In the genomic region with DNA sequence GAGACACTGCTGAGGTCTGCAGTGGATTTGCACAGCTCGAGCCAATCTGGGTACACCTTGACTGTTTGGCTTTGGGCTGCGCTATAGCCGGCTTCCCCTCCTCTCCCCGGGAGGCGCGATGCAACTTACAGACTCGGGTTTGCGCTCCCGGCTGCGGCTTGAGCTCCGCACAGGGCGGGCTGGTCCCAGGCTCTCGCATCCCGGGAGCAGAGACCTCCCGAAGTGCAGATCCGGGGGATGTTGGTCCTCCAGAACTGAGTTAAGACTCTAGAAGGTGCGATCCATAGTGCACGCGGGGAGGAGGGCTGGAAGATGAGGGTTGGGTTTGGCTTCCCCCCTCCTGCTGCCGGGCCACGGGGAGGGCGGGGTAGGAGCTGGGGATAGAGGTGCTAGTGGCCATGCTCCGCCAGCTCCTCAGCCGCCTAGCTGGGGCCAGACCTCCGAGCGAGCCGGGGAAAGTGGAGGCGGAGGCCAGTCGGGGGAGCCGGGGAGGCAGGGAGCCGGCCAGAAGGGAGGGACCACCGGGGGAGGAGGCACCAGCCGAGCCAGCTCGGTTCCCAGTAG, we compare ENCODE assay signal across 8 mouse cellular contexts. TPM values are rescaled to one million over a fixed set of nuclear protein-coding genes. Genes with fewer than 3 reads are reported as not detected.
DNase-seq lines count a peak whose midpoint lies in the region; ATAC-seq and TF ChIP-seq lines count a peak whose summit lies in the region.

A gene (minus strand): TSS at position 560 of the 564 bp plus-strand sequence.

- peaks cover 25% of the 10 kb centered on the region for H3K4me1 ChIP-seq in hindbrain, embryonic 15.5 days (replicated peaks)
- peaks cover 3% of the 10 kb centered on the region; the same call in 1 of the 2 replicates for H3K4me1 ChIP-seq in limb, embryonic 12.5 days (replicated peaks)
- peaks cover 24% of the 10 kb centered on the region for H3K4me1 ChIP-seq in midbrain, embryonic 12.5 days
- no peaks in the 10 kb centered on the region; the same call in none of the 2 replicates for H3K4me1 ChIP-seq in small intestine, adult 2 months (ENCODE audit: control insufficient read depth, insufficient read depth, insufficient read length, low read length)

- DNase-seq in T-cell, adult 2 months (ENCODE audit: low spot score): peak; percentile 41
- peak; percentile 35 to 46 for DNase-seq in cerebellum, postnatal 14 days
- peak; percentile 68 for DNase-seq in gastrocnemius, postnatal 10 days

- H3K36me3 ChIP-seq in hindbrain, embryonic 15.5 days: no peaks in the 10 kb centered on the region
- no peaks in the 10 kb centered on the region for H3K36me3 ChIP-seq in limb, embryonic 12.5 days
- H3K36me3 ChIP-seq in midbrain, embryonic 12.5 days: no peaks in the 10 kb centered on the region
- no peaks in the 10 kb centered on the region for H3K36me3 ChIP-seq in small intestine, adult 2 months (ENCODE audit: control insufficient read depth, insufficient read depth, low read length)

- no peaks in the 10 kb centered on the region for H3K9me3 ChIP-seq in hindbrain, embryonic 15.5 days
- no peaks in the 10 kb centered on the region for H3K9me3 ChIP-seq in limb, embryonic 12.5 days
- no peaks in the 10 kb centered on the region for H3K9me3 ChIP-seq in midbrain, embryonic 12.5 days

- peaks cover 55% of the 10 kb centered on the region for H3K27me3 ChIP-seq in hindbrain, embryonic 15.5 days
- H3K27me3 ChIP-seq in limb, embryonic 12.5 days: peaks cover 62% of the 10 kb centered on the region
- H3K27me3 ChIP-seq in midbrain, embryonic 12.5 days: peaks cover 64% of the 10 kb centered on the region
- peaks cover 10% of the 10 kb centered on the region for H3K27me3 ChIP-seq in small intestine, adult 2 months (ENCODE audit: control insufficient read depth, insufficient read depth, low read length)

- under 1% methylated on average over 33 of the region's 34 CpGs for WGBS in hindbrain, embryonic 15.5 days
- 0% methylated on average over 34 of the region's 34 CpGs for WGBS in limb, embryonic 12.5 days
- under 1% methylated on average over 32 of the region's 34 CpGs for WGBS in midbrain, embryonic 12.5 days
- 2% methylated on average over 34 of the region's 34 CpGs for whole genome bisulfite sequencing in small intestine, adult 2 months

- H3K9ac ChIP-seq in hindbrain, embryonic 15.5 days: peak within 1 kb of the TSS; percentile 40
- peak within 1 kb of the TSS; percentile 55 for H3K9ac ChIP-seq in limb, embryonic 12.5 days (replicated peaks)
- H3K9ac ChIP-seq in midbrain, embryonic 12.5 days (replicated peaks): peak within 1 kb of the TSS; percentile 47

- no peak within 1 kb of the TSS for H3K27ac ChIP-seq in hindbrain, embryonic 15.5 days (replicated peaks)
- no peak within 1 kb of the TSS for H3K27ac ChIP-seq in limb, embryonic 12.5 days
- no peak within 1 kb of the TSS for H3K27ac ChIP-seq in midbrain, embryonic 12.5 days (replicated peaks)
- peak within 1 kb of the TSS; percentile 33 for H3K27ac ChIP-seq in small intestine, adult 2 months (ENCODE audit: insufficient read depth, low read depth, low read length)

- peak; percentile 79 for ATAC-seq in hindbrain, embryonic 15.5 days (ENCODE audit: low FRiP score, low read depth)
- peak; percentile 87 for ATAC-seq in limb, embryonic 12.5 days (ENCODE audit: insufficient number of reproducible peaks, insufficient read depth, low FRiP score, low TSS enrichment, low read depth)
- peak; percentile 96 for ATAC-seq in midbrain, embryonic 12.5 days (ENCODE audit: low FRiP score, low read depth)
- no peak for ATAC-seq in inflammation-experienced regulatory T-cells, adult 6 months

- no peak for TF ChIP-seq POLR2A in small intestine, adult 2 months (IDR thresholded peaks at IDR 0.05; ENCODE audit: low read depth, low read length)

- TF ChIP-seq CTCF in small intestine, adult 2 months (IDR thresholded peaks at IDR 0.05; ENCODE audit: extremely low read depth, insufficient read length, insufficient replicate concordance, low read depth, low read length): no peak

- H3K4me2 ChIP-seq in hindbrain, embryonic 15.5 days: peak within 1 kb of the TSS; percentile 99
- H3K4me2 ChIP-seq in limb, embryonic 12.5 days: peak within 1 kb of the TSS; percentile 91
- H3K4me2 ChIP-seq in midbrain, embryonic 12.5 days (replicated peaks): peak within 1 kb of the TSS; percentile 94

- peak within 1 kb of the TSS; percentile 51 for H3K4me3 ChIP-seq in hindbrain, embryonic 15.5 days
- H3K4me3 ChIP-seq in limb, embryonic 12.5 days (replicated peaks): peak within 1 kb of the TSS; percentile 47
- peak within 1 kb of the TSS; percentile 52 for H3K4me3 ChIP-seq in midbrain, embryonic 12.5 days
- peak within 1 kb of the TSS; percentile 57 for H3K4me3 ChIP-seq in small intestine, adult 2 months (ENCODE audit: low read depth, low read length)

RNA-seq across cellular contexts. Expression of the gene that starts here (rescaled TPM):
- 10 to 100 TPM; 20.3 to 20.8 TPM for total RNA-seq in gastrocnemius, postnatal 10 days (2021)
- polyA plus RNA-seq in hindbrain, embryonic 15.5 days (2015; fragmentation: Nextera tagmentation; extraction: Ambion mirVana): 12.5 and 13.6 TPM in 2 replicates
- polyA plus RNA-seq in limb, embryonic 12.5 days (2016; fragmentation: Nextera tagmentation; extraction: Ambion mirVana): 0.44 and 0.59 TPM in 2 replicates
- 6.3 and 7.2 TPM in 2 replicates for polyA plus RNA-seq in midbrain, embryonic 12.5 days (2016; fragmentation: Nextera tagmentation; extraction: Ambion mirVana)
- polyA plus RNA-seq in small intestine, adult 2 months (2012; rRNA removed): 5.5 and 6.4 TPM in 2 replicates
- under 1 TPM in 1 of 3 experiments, not detected in 2; 0.19 TPM for polyA plus RNA-seq in inflammation-experienced regulatory T-cells, adult 6 months (2017; shearing (Covaris generic))

Comparison
In these comparisons a context has a peak if more than half of its experiments do, and no peak if none do; other contexts are left out.
1. Peak in ATAC-seq, H3K4me3 ChIP-seq, H3K9ac ChIP-seq and H3K4me2 ChIP-seq in limb, embryonic 12.5 days; RNA of the gene not detected or under 1 TPM.